Mouse (Mus musculus) left cerebral cortex, adult 8-10 months (tissue): ENCODE data around the gene Ccdc115. TPM values are rescaled to one million over a fixed set of nuclear protein-coding genes. Genes with fewer than 3 reads are reported as not detected.
A peak's percentile ranks its signal among the peaks of the same experiment; 100 is the strongest.

ENCODE experiments used
- DNase-seq, 2 experiments: peaks; one replicate each; pipeline ENCODE4 v3.0.0; 2022; ENCODE audit warnings: low spot score in 2 of 2
- total RNA-seq, 4 experiments: library from RNA; stranded (reverse); gene quantifications; 2 replicates each; pipeline ENCODE4 v1.2.4; 2022

Gene Ccdc115
- 10 to 100 TPM; 15.5 to 19.7 (median 17.9) TPM for total RNA-seq

DNA sequence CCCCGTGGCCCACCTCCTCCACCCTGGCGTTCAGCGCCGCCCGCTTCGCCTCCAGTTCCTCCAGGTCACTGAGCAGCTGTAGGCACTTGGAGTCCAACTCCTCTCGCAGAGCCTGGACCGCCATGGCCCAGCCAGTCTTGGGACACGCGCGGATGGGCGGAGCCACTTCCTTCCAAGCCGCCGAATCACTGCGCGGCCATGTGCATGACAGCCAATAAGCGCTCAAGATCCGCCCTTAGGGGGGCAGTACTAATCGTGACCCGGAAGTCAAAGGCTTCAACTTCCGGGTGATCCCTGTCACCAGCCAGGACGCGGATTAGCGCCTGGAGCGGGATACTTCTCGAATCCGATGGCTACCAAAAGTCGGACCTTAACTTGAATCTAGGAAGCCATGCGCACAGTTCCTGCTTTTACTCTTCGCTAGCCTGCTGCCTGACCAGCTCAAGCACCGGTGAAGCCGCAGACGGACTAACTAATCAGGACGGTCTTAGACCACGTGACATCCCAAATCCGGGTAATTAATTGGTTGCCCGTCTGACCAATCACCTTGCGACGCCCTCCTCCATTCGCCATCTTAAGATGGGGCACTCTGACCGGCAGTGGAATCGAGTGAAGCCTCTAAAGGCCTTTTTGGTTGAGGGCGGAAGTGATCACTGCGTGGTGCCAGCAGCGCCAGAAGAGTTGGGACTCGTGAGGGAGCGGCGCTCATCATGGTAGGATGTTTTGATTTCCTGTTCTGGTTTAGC, at the start of gene Ccdc115, which contains the start of gene Imp4:
Gene Ccdc115, minus strand, starts transcription at position 458 of the 746 bp plus-strand sequence.
Gene Imp4, plus strand, starts transcription at position 637 of the 746 bp plus-strand sequence.
- DNase-seq: peak; percentile 94 to 96

DNA sequence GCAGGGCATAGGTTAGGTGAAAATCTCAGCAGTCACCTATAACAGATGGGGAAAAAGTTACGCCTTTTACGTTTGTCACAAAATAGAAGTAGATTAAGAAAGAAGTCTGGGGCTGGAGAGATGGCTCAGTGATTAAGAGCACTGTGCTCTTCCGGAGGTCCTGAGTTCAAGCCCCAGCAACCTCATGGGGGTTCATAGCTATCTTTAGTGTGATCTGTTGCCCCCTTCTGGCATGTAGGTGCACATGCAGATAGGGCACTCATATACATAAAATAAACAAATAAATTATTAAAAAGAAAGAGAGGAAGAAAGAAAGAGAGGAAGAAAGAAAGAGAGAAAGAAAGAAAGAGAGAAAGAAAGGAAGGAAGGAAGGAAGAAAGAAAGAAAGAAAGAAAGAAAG, 47.9 kb upstream of the Ccdc115 start:
- DNase-seq: no peak

GRCm38 (mm10) chr1:34485461-34486188, 46.2 kb upstream of the Ccdc115 start:
- peak; percentile 23 to 46 for DNase-seq

DNA sequence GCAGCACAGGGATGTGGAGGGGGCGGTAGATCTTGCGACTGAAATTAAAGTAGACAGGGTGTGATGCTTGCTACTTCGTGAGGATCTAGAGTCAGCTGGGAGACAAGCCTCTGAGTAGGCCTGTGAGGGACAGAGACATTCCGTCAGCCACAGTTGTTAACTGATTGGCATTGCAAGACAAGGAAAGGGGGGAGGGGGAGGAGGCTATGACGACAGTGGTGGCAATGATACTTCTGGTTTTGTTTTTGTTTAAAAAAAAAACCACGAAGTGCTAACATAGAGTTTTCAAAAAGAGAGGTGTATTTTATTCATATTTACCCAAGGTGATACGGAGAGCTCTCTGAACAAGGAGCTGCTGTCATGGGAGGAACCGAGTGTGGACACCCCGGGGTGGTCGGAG, 45.0 kb upstream of the Ccdc115 start:
- no peak for DNase-seq

DNA sequence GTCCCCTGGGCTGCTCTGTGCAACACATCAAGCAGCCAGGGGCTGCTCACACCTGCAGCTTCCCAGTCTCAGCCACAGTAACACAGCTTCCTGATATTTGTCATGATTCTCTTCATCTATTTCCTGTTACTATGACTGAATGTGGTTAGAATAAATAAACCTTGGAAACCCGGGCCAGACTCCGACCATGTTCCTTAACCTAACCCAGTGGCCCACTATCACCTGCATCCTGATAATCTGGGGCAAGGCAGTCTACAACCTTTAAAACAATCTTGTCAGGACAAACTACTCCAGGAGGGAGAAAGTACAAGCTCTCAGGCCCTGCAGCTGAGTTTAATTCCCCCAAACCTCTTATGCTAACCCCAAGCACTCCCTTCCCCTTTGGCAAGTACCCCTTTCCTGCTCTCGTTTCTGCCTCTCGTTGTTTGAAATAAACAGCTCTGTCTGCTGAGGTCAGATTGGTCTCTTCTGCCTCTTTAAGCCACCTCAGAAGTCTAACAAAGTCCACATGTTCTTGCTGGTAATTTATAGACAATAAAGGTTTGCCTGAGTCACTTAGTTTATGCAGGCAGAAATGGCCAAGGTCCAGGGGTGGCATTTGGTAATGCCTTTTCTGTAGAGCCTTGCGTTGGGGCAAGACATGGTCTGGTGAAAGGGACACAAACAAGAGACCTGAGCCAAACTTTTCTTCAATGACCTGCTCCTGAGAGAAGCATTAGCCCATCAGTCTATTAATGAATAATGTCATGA, 42.6 kb upstream of the Ccdc115 start:
- no peak for DNase-seq

GRCm38 (mm10) chr1:34480801-34481200, 41.3 kb upstream of the Ccdc115 start:
- no peak for DNase-seq

DNA sequence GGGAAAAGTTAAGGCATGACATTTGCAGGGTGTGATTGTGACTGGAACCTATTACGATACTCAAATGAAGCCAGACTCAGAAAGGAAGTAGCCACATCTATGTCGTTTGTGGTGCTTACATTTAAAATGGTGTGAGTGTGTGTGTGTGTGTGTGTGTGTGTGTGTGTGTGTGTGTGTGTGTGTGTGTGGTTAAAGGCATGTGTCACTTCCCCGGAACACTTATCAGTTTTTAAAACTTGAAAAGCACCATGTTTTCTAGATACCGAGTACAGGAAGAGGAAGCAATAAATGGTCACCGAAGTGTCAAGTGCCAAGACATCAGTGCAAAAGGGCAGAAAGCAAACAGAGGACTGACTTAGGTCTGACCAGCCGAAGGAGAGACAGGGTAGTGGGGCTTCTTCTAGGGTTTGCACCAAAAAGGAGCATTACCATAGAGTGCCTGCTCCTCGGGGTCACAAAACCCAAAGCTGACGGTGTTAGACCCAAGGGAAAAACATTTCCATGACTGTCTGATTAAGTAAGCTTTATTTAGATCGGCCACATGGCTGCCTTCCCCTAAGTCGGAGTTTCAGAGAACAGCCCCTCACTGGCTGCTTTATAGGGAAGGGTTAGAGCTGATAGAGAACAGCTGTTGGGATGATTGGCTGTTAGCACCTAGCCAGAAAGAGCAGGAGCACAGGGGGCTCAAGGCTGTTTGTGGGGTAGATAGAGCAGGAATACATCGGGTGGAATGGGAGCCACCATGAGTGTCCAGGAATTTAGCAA, 39.6 kb upstream of the Ccdc115 start:
- DNase-seq: no peak

- DNase-seq: no peak
Measured at GRCm38 (mm10) chr1:34472427-34473300, 33.2 kb upstream of the Ccdc115 start.

DNA sequence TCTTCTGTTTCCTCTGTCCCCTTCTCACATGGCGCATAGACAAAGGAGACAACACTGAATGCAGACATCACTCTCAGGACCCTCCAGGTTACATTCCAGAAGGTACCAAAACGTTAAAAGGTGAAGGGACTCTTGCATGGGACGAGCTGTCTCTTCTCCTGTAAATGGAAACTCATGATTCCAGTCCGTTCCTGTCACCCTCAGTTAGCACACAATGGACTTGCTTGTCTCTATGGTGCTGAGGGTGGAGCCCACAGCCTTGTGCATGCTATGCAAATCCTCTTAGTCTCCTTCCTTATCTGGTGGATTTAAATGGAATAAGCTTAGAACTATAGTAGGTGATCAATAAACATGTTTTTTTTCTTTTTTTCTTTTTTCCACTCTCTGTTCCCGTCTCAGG, 30.3 kb upstream of the Ccdc115 start:
- no peak for DNase-seq

GRCm38 (mm10) chr1:34468500-34468899, 29.0 kb upstream of the Ccdc115 start:
- DNase-seq: no peak

DNA sequence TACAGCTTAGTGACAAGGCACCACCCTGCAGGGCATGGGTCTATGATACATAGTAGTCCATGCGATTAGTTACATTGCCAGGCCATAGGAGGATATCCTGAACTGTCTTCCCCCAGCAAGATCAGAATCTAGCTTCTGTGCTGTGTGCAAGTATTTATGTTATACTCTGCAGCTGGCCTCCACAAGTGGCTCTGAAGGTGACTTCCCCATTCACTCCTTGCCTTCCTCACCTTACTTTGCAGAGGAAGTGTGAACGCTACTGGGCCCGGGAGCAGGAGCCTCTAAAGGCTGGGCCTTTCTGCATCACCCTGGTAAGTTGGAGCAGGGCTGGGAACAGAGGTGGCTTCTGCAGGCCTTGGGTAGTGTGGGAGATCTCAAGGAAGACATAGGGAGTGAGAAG, 28.6 kb upstream of the Ccdc115 start:
- no peak for DNase-seq

GRCm38 (mm10) chr1:34465445-34465844, 26.0 kb upstream of the Ccdc115 start:
- DNase-seq: no peak

GRCm38 (mm10) chr1:34464310-34464817, 24.9 kb upstream of the Ccdc115 start:
- DNase-seq: no peak

DNA sequence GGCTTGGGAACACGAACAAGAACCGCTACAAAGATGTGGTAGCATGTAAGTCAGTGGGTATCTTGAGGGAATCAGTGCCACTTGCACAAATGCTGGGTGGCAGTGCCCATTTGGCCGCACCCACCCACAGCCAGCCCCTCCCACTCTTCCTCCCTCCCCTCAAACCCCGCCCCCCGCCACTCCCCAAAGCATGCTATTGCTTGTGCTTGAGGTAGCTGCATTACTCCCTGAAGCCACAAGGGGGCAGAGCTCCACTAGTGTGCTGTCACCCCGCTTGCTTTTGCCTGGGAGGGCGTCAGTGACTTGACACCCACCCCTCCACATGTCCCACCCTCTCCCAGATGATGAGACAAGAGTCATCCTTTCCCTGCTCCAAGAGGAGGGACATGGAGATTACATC, 23.3 kb upstream of the Ccdc115 start:
- no peak for DNase-seq

- DNase-seq: no peak
Measured at GRCm38 (mm10) chr1:34460061-34460441, 20.6 kb upstream of the Ccdc115 start.

DNA sequence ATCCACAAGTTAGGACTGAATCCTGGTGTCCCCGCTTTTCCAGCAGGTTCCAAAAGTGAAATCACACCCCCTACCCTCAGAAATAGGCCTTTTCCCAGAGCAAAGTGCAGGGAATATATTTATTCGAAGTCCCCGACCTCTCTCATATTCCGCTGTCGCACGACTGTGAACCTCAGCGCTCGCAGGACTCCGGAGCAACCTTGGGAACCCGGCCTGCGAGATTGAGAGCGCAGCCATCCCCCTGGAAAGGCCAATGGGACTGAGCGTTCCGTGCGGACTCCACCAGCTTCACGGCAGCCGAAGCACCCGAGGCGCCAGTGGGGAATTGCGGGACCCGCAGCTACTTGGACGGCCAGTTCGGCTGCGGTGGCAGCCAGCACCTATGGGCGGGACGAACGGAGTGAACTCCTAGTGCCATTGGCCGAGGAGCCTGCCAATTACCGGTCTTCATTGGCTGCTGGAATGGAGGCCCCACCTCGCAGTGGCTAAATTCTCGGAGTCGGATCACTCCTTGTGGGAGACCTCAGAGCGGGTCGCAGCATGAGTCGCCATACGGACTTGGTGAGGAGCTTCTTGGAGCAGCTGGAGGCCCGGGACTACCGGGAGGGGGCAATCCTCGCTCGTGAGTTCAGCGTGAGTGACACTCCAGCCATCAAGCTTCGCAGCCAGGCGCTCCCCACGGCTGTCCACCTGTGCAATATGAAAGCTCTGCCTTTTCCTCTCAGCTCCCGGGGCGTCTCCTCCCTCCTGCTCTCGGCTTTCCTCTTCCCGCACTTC, 20.0 kb upstream of the Ccdc115 start, which contains the start of gene Ptpn18:
Gene Ptpn18, plus strand, starts transcription at position 479 of the 777 bp plus-strand sequence.
- peak; percentile 69 to 87 for DNase-seq

DNA sequence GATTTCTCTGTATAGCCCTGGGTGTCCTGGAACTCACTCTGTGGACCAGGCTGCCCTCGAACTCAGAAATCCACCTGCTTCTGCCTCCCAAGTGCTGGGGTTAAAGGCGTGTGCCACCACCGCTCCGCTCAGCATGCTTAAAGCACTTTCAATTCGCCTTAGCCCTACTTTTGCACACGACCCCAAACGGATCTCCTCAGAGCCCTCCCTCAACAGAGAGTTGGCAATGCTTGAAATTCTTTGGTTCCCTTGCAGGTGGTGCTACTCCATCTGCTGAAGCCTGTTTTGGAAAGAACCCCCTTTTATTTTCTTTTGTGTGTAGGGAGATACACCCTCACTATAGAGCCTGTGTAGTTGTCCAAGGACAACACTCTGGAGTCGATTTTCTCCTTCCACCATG, 19.0 kb upstream of the Ccdc115 start:
- no peak for DNase-seq

GRCm38 (mm10) chr1:34443124-34443523, 3.7 kb upstream of the Ccdc115 start:
- no peak for DNase-seq

DNA sequence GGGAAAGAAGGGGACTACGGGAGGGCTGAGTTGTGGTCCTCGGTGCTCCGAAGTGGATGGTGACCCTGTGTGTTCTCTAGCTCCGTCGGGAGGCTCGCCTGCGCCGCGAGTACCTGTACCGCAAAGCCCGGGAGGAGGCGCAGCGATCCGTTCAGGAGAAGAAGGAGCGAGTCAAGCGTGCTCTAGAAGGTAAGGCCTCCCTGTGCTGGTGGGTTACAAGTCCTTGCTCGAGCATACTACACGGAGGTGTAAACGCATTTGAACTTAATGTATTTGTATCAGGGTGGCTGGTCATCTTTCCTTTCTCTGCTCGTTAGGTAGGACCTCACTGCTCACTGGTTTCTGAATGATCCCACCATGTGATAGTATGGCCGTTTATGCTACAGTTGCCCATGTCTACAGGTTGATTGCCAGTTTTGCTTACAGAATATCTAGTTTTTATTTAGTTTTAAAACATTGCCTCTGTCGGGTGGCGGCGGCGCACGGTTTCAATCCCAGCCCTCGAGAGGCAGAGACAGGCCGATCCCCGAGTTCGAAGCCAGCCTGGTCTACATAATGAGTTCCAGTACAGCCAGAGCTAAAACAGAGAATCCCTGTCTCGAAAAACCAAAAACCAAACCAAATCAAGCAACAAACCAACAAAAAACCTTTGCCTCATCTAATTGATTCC, 624 bp upstream of the Ccdc115 start:
- no peak for DNase-seq
